Mouse (Mus musculus): ENCODE data around the gene Soga1. TPM values are rescaled to one million over a fixed set of nuclear protein-coding genes. Genes with fewer than 3 reads are reported as not detected.

The Soga1 gene
- total RNA-seq, 1 experiment, result 11.8 TPM

- TF ChIP-seq ZC3H11A (IDR thresholded peaks at IDR 0.05; ENCODE audit: borderline replicate concordance, low read depth, low read length) (no peak), MAFK (IDR thresholded peaks at IDR 0.05; ENCODE audit: insufficient read depth, low read depth, low read length) (no peak), ZNF384 (IDR thresholded peaks at IDR 0.05; ENCODE audit: low read depth, low read length) (no peak)
- DNase-seq (ENCODE audit: low read depth, low spot score), result no peak
- peak overlapping the region; percentile 18 to 55; a peak in 3 of 4 replicates for H3K4me3 ChIP-seq (ENCODE audit: insufficient read depth in 1 of 2, low read depth in 1 of 2, low read length in 2 of 2, poor library complexity in 1 of 2, severe bottlenecking in 1 of 2)
- in situ Hi-C loops (cut with MboI; ENCODE audit: low sequenced_read_pairs in 2 of 2, unreplicated experiment in 2 of 2), result no loop called here
- no peaks in the 10 kb centered on the region for H3K9me3 ChIP-seq (ENCODE audit: control insufficient read depth, insufficient read depth, low read depth, low read length)
- peaks cover 0 to 4% of the 10 kb centered on the region in 2 experiments; a peak in 1 of 4 replicates for H3K4me1 ChIP-seq (ENCODE audit: control insufficient read depth in 2 of 2, insufficient read depth in 2 of 2, low read length in 2 of 2, poor library complexity in 1 of 2)
- peaks cover 2% of the 10 kb centered on the region; the same call in 1 of the 2 replicates for H3K36me3 ChIP-seq (ENCODE audit: control insufficient read depth, insufficient read depth, low read length, poor library complexity, severe bottlenecking)
- peak overlapping the region; percentile 45; the same call in 1 of the 2 replicates for H3K9ac ChIP-seq (ENCODE audit: insufficient read depth, low read depth, low read length, poor library complexity, severe bottlenecking)
- no peak overlapping the region for H3K27ac ChIP-seq (ENCODE audit: insufficient read depth, low read depth, low read length, poor library complexity, severe bottlenecking)
Observed at GRCm38 (mm10) chr2:157039900-157040648, 39.0 kb downstream of the Soga1 start.

- H3K4me1 ChIP-seq (ENCODE audit: control insufficient read depth in 2 of 2, insufficient read depth in 2 of 2, low read length in 2 of 2, poor library complexity in 1 of 2), result peaks cover 0 to 4% of the 10 kb centered on the region in 2 experiments; a peak in 1 of 4 replicates
- H3K9me3 ChIP-seq (ENCODE audit: control insufficient read depth, insufficient read depth, low read depth, low read length), result no peaks in the 10 kb centered on the region
- H3K27ac ChIP-seq (ENCODE audit: insufficient read depth, low read depth, low read length, poor library complexity, severe bottlenecking), result no peak overlapping the region
- H3K4me3 ChIP-seq (ENCODE audit: insufficient read depth in 1 of 2, low read depth in 1 of 2, low read length in 2 of 2, poor library complexity in 1 of 2, severe bottlenecking in 1 of 2), result no peak overlapping the region
- in situ Hi-C loops (cut with MboI; ENCODE audit: low sequenced_read_pairs in 2 of 2, unreplicated experiment in 2 of 2), result no loop called here
- no peak overlapping the region for H3K9ac ChIP-seq (ENCODE audit: insufficient read depth, low read depth, low read length, poor library complexity, severe bottlenecking)
- DNase-seq (ENCODE audit: low read depth, low spot score), result no peak
- TF ChIP-seq HCFC1 (IDR thresholded peaks at IDR 0.05; ENCODE audit: borderline replicate concordance, insufficient read depth, low read length) (no peak), ZNF384 (IDR thresholded peaks at IDR 0.05; ENCODE audit: low read depth, low read length) (no peak), ZC3H11A (IDR thresholded peaks at IDR 0.05; ENCODE audit: borderline replicate concordance, low read depth, low read length) (no peak), MAFK (IDR thresholded peaks at IDR 0.05; ENCODE audit: insufficient read depth, low read depth, low read length) (no peak), CHD2 (IDR thresholded peaks at IDR 0.05; ENCODE audit: low read depth, low read length) (no peak)
- H3K36me3 ChIP-seq (ENCODE audit: control insufficient read depth, insufficient read depth, low read length, poor library complexity, severe bottlenecking), result peaks cover 2% of the 10 kb centered on the region; the same call in 1 of the 2 replicates
Observed at GRCm38 (mm10) chr2:157037303-157037702, 41.8 kb downstream of the Soga1 start.

GRCm38 (mm10) chr2:157036400-157036799, 42.7 kb downstream of the Soga1 start:
- Histone ChIP-seq H3K36me3 (ENCODE audit: control insufficient read depth, insufficient read depth, low read length, poor library complexity, severe bottlenecking) (peaks cover 2% of the 10 kb centered on the region; the same call in 1 of the 2 replicates), H3K9me3 (ENCODE audit: control insufficient read depth, insufficient read depth, low read depth, low read length) (no peaks in the 10 kb centered on the region), H3K27ac (ENCODE audit: insufficient read depth, low read depth, low read length, poor library complexity, severe bottlenecking) (no peak overlapping the region), H3K9ac (ENCODE audit: insufficient read depth, low read depth, low read length, poor library complexity, severe bottlenecking) (no peak overlapping the region), H3K4me3 (ENCODE audit: insufficient read depth in 1 of 2, low read depth in 1 of 2, low read length in 2 of 2, poor library complexity in 1 of 2, severe bottlenecking in 1 of 2) (no peak overlapping the region), H3K4me1 (ENCODE audit: control insufficient read depth in 2 of 2, insufficient read depth in 2 of 2, low read length in 2 of 2, poor library complexity in 1 of 2) (peaks cover 0 to 4% of the 10 kb centered on the region in 2 experiments; a peak in 1 of 4 replicates)
- DNase-seq (ENCODE audit: low read depth, low spot score), result no peak
- in situ Hi-C loops (cut with MboI; ENCODE audit: low sequenced_read_pairs in 2 of 2, unreplicated experiment in 2 of 2), result no loop called here
- TF ChIP-seq HCFC1 (IDR thresholded peaks at IDR 0.05; ENCODE audit: borderline replicate concordance, insufficient read depth, low read length), result no peak
- TF ChIP-seq ZC3H11A (IDR thresholded peaks at IDR 0.05; ENCODE audit: borderline replicate concordance, low read depth, low read length), result no peak
- no peak for TF ChIP-seq ZNF384 (IDR thresholded peaks at IDR 0.05; ENCODE audit: low read depth, low read length)
- no peak for TF ChIP-seq MAFK (IDR thresholded peaks at IDR 0.05; ENCODE audit: insufficient read depth, low read depth, low read length)
- TF ChIP-seq CHD2 (IDR thresholded peaks at IDR 0.05; ENCODE audit: low read depth, low read length), result no peak

GRCm38 (mm10) chr2:157035371-157035770, 43.7 kb downstream of the Soga1 start:
- DNase-seq (ENCODE audit: low read depth, low spot score), result no peak
- H3K9ac ChIP-seq (ENCODE audit: insufficient read depth, low read depth, low read length, poor library complexity, severe bottlenecking), result no peak overlapping the region
- no peaks in the 10 kb centered on the region for H3K9me3 ChIP-seq (ENCODE audit: control insufficient read depth, insufficient read depth, low read depth, low read length)
- H3K4me3 ChIP-seq (ENCODE audit: insufficient read depth in 1 of 2, low read depth in 1 of 2, low read length in 2 of 2, poor library complexity in 1 of 2, severe bottlenecking in 1 of 2), result no peak overlapping the region
- H3K4me1 ChIP-seq (ENCODE audit: control insufficient read depth in 2 of 2, insufficient read depth in 2 of 2, low read length in 2 of 2, poor library complexity in 1 of 2), result peaks cover 0 to 4% of the 10 kb centered on the region in 2 experiments; a peak in 1 of 4 replicates
- H3K36me3 ChIP-seq (ENCODE audit: control insufficient read depth, insufficient read depth, low read length, poor library complexity, severe bottlenecking), result peaks cover 2% of the 10 kb centered on the region; the same call in 1 of the 2 replicates
- H3K27ac ChIP-seq (ENCODE audit: insufficient read depth, low read depth, low read length, poor library complexity, severe bottlenecking), result no peak overlapping the region
- TF ChIP-seq HCFC1 (IDR thresholded peaks at IDR 0.05; ENCODE audit: borderline replicate concordance, insufficient read depth, low read length) (no peak), MAFK (IDR thresholded peaks at IDR 0.05; ENCODE audit: insufficient read depth, low read depth, low read length) (no peak), ZC3H11A (IDR thresholded peaks at IDR 0.05; ENCODE audit: borderline replicate concordance, low read depth, low read length) (no peak), CHD2 (IDR thresholded peaks at IDR 0.05; ENCODE audit: low read depth, low read length) (no peak), ZNF384 (IDR thresholded peaks at IDR 0.05; ENCODE audit: low read depth, low read length) (no peak)
- in situ Hi-C loops (cut with MboI; ENCODE audit: low sequenced_read_pairs in 2 of 2, unreplicated experiment in 2 of 2), result no loop called here

All from ES-E14 (cell line).